Mouse (Mus musculus) cortical plate, adult 2 months (tissue): ENCODE data around the gene 6030408B16Rik.

Experiments used
- CTCF ChIP-seq: fragments of 200-500 bp; IDR thresholded peaks from 2 replicates; pipeline ENCODE4 v1.5.1; 2011; ENCODE audit warnings: mild to moderate bottlenecking, control low read depth, low read length; ENCODE audit not compliant: insufficient read depth; ENCODE audit errors: extremely low read depth
- POLR2A ChIP-seq: fragments of 200-500 bp; IDR thresholded peaks from 2 replicates; pipeline ENCODE4 v1.6.1; 2011; ENCODE audit warnings: mild to moderate bottlenecking, low read length, control low read depth; ENCODE audit not compliant: insufficient read depth; ENCODE audit errors: extremely low read depth

- TF ChIP-seq CTCF (peak; percentile 96), POLR2A (no peak)
Measured at GRCm38 (mm10) chr15:101339537-101339936, 46.5 kb downstream of the 6030408B16Rik start.
